Mouse (Mus musculus) kidney, embryonic 15.5 days (tissue): Measurements from ENCODE around the gene Rnf138rt1. TPM values are rescaled to one million over a fixed set of nuclear protein-coding genes. Genes with fewer than 3 reads are reported as not detected.

Experiments
- polyA plus RNA-seq: library from polyadenylated mRNA; unstranded; fragments of >200 nt; fragmentation: Nextera tagmentation; extraction: Ambion mirVana; gene quantifications from 2 replicates; pipeline ENCODE4 v1.2.1, GENCODE M21; 2015

Rnf138rt1 gene
- polyA plus RNA-seq, 1 experiment from 2014 or later, result not detected

Other genes starting within 250 kb of the Rnf138rt1 start
- gene Grpr, start 211.7 kb downstream of the Rnf138rt1 start, polyA plus RNA-seq, result 0.21 and 0.36 TPM in 2 replicates
- gene Ap1s2, start 147.7 kb upstream of the Rnf138rt1 start, polyA plus RNA-seq, result 21.8 and 22.5 TPM in 2 replicates
- 60.8 and 69.8 TPM in 2 replicates for gene Zrsr2, start 197.3 kb upstream of the Rnf138rt1 start, polyA plus RNA-seq